Mouse (Mus musculus) myocyte (in vitro differentiated cells): ENCODE results near the gene Msi2.

ENCODE experiments used
- E2F4 ChIP-seq: IDR thresholded peaks from one replicate; pipeline ENCODE4 v1.6.1; 2011; ENCODE audit warnings: mild to moderate bottlenecking, control low read depth, moderate library complexity; ENCODE audit not compliant: insufficient read depth
- MAX ChIP-seq: IDR thresholded peaks from one replicate; pipeline ENCODE4 v1.6.1; 2011; ENCODE audit warnings: low read depth, mild to moderate bottlenecking, control low read depth
- MYOD1 ChIP-seq, 3 experiments: IDR thresholded peaks; one replicate each; pipeline ENCODE4 v1.6.1; 2011; ENCODE audit warnings: control low read depth in 2 of 3, low read depth in 2 of 3, mild to moderate bottlenecking in 2 of 3, moderate library complexity in 1 of 3; ENCODE audit not compliant: insufficient read length in 2 of 3, control insufficient read depth in 1 of 3
- MYOG ChIP-seq, 3 experiments: IDR thresholded peaks; one replicate each; pipeline ENCODE4 v1.6.1; 2011; ENCODE audit warnings: control low read depth in 2 of 3, low read depth in 2 of 3, mild to moderate bottlenecking in 2 of 3; ENCODE audit not compliant: insufficient read length in 2 of 3, control insufficient read depth in 1 of 3, insufficient read depth in 1 of 3
- POLR2A ChIP-seq: IDR thresholded peaks from one replicate; pipeline ENCODE4 v1.6.1; 2011; ENCODE audit warnings: low read depth, mild to moderate bottlenecking, control low read depth, moderate library complexity; ENCODE audit not compliant: insufficient read length
- POLR2AphosphoS2 ChIP-seq: IDR thresholded peaks from one replicate; pipeline ENCODE4 v1.6.1; 2011; ENCODE audit warnings: low read depth, control low read depth; ENCODE audit not compliant: insufficient read length
- USF1 ChIP-seq: IDR thresholded peaks from one replicate; pipeline ENCODE4 v1.6.1; 2011; ENCODE audit warnings: low read depth, mild to moderate bottlenecking, control low read depth, moderate library complexity

DNA sequence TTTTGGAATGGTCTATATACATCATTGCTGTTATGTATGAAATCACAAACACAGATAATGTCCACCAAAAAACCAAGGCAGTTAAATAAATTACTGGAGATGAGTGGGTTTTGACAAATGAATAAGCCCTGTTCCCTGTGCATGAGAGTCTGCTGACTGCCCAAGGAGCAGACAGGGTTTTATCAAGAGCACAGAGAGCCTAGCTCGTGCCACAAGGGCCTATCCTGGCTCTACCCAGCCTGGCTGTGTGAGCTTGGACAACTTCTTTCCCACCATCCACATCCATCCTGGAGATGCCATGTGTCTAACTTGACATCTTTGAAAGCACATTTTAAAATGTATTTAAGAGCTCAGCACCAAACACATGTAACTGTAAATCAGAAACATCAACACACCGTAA is 132.4 kb downstream of the Msi2 start:
- no peak for TF ChIP-seq MYOD1 (IDR thresholded peaks at IDR 0.05; ENCODE audit: control insufficient read depth in 1 of 3, insufficient read length in 2 of 3, low read depth in 2 of 3)
- no peak for TF ChIP-seq POLR2AphosphoS2
- no peak for TF ChIP-seq USF1
- TF ChIP-seq MAX, result no peak
- TF ChIP-seq MYOG (IDR thresholded peaks at IDR 0.05; ENCODE audit: control insufficient read depth in 1 of 3, insufficient read depth in 1 of 3, insufficient read length in 2 of 3, low read depth in 2 of 3), result no peak
- TF ChIP-seq POLR2A, result no peak
- no peak for TF ChIP-seq E2F4
